Mouse (Mus musculus) left cerebral cortex, postnatal 36 days (tissue): Measurements from ENCODE around the gene Ssr1. TPM values are rescaled to one million over a fixed set of nuclear protein-coding genes. Genes with fewer than 3 reads are reported as not detected.

Source experiments
- DNase-seq, 2 experiments: peaks; one replicate each; pipeline ENCODE4 v3.0.0; 2021 to 2022; ENCODE audit warnings: low spot score in 2 of 2, mixed read lengths in 1 of 2
- intact Hi-C: fragments of 180-260 bp; cut with DNase I; formaldehyde crosslinking; loops from one replicate; pipeline ENCODE4 v1.15.1; 2025
- total RNA-seq, 2 experiments: library from RNA; stranded (reverse); gene quantifications; 2 replicates each; pipeline ENCODE4 v1.2.3; 2021

Ssr1 gene
- 10 to 100 TPM; 79.5 to 88.5 TPM for total RNA-seq

- intact Hi-C loops, result loop anchor here (2.0 kb wide), 1 partner anchor 43 kb away; the partner anchor contains the start of genes Cage1 and Riok1
Observed at GRCm38 (mm10) chr13:37993704-37994404, at the start of gene Ssr1. TSS of gene Ssr1 (minus strand) at chr13:37994217.

GRCm38 (mm10) chr13:38037811-38038210 lies 43.8 kb upstream of the Ssr1 start:
- DNase-seq, result no peak
- intact Hi-C loops, result loop anchor here (2.0 to 10.0 kb wide), 3 partner anchors 45 to 603 kb away; no protein-coding TSS in a partner anchor

More at GRCm38 (mm10) chr13:37993704-37994404, at the start of gene Ssr1:
- peak; percentile 94 to 96 for DNase-seq

- DNase-seq, result peak; percentile 97
- intact Hi-C loops, result loop anchor here (2.0 to 10.0 kb wide), 3 partner anchors 44 to 602 kb away; no protein-coding TSS in a partner anchor
Observed at GRCm38 (mm10) chr13:38037044-38037687, 43.1 kb upstream of the Ssr1 start, which contains the start of gene Cage1. TSS of gene Cage1 (minus strand) at chr13:38037069.

- intact Hi-C loops, result loop anchor here (2.0 to 10.0 kb wide), 3 partner anchors 44 to 602 kb away; no protein-coding TSS in a partner anchor
- DNase-seq, result no peak
Observed at GRCm38 (mm10) chr13:38036343-38037043, 42.5 kb upstream of the Ssr1 start, which contains the start of gene Riok1. TSS of gene Riok1 (plus strand) at chr13:38036995.

GRCm38 (mm10) chr13:38028407-38028806 lies 34.4 kb upstream of the Ssr1 start:
- no peak for DNase-seq
- intact Hi-C loops, result no loop called here

GRCm38 (mm10) chr13:38027618-38028248 lies 33.7 kb upstream of the Ssr1 start:
- no peak for DNase-seq
- intact Hi-C loops, result no loop called here

- intact Hi-C loops, result no loop called here
- DNase-seq, result no peak
Observed at GRCm38 (mm10) chr13:38025874-38026273, 31.9 kb upstream of the Ssr1 start.

GRCm38 (mm10) chr13:38018791-38019190 lies 24.8 kb upstream of the Ssr1 start:
- no peak for DNase-seq
- intact Hi-C loops, result no loop called here

GRCm38 (mm10) chr13:38015591-38015990 lies 21.6 kb upstream of the Ssr1 start:
- intact Hi-C loops, result no loop called here

GRCm38 (mm10) chr13:38012436-38012835 lies 18.4 kb upstream of the Ssr1 start:
- intact Hi-C loops, result no loop called here
- no peak for DNase-seq

More at GRCm38 (mm10) chr13:38015591-38015990, 21.6 kb upstream of the Ssr1 start:
- DNase-seq, result no peak

- DNase-seq, result no peak
- intact Hi-C loops, result no loop called here
Observed at GRCm38 (mm10) chr13:38010444-38010910, 16.5 kb upstream of the Ssr1 start.

GRCm38 (mm10) chr13:38009721-38010408 lies 15.8 kb upstream of the Ssr1 start:
- intact Hi-C loops, result no loop called here
- DNase-seq, result no peak

GRCm38 (mm10) chr13:38007972-38008371 lies 14.0 kb upstream of the Ssr1 start:
- intact Hi-C loops, result no loop called here
- DNase-seq, result no peak

GRCm38 (mm10) chr13:38002461-38002860 lies 8.4 kb upstream of the Ssr1 start:
- intact Hi-C loops, result no loop called here

GRCm38 (mm10) chr13:37999713-38000112 lies 5.7 kb upstream of the Ssr1 start:
- DNase-seq, result no peak
- intact Hi-C loops, result no loop called here

More at GRCm38 (mm10) chr13:38002461-38002860, 8.4 kb upstream of the Ssr1 start:
- DNase-seq, result no peak

GRCm38 (mm10) chr13:37994405-37994749 lies 360 bp upstream of the Ssr1 start:
- intact Hi-C loops, result no loop called here
- DNase-seq, result no peak

GRCm38 (mm10) chr13:37993376-37993703 lies 677 bp downstream of the Ssr1 start:
- intact Hi-C loops, result loop anchor here (2.0 kb wide), 1 partner anchor 43 kb away; the partner anchor contains the start of genes Cage1 and Riok1
- DNase-seq, result no peak

GRCm38 (mm10) chr13:37992638-37993371 lies 1.2 kb downstream of the Ssr1 start:
- intact Hi-C loops, result loop anchor here (2.0 kb wide), 1 partner anchor 44 kb away; the partner anchor contains the start of genes Cage1 and Riok1

More at GRCm38 (mm10) chr13:37992638-37993371, 1.2 kb downstream of the Ssr1 start:
- DNase-seq, result no peak
